Mouse (Mus musculus): ENCODE results near the gene Zfp367.

DNA sequence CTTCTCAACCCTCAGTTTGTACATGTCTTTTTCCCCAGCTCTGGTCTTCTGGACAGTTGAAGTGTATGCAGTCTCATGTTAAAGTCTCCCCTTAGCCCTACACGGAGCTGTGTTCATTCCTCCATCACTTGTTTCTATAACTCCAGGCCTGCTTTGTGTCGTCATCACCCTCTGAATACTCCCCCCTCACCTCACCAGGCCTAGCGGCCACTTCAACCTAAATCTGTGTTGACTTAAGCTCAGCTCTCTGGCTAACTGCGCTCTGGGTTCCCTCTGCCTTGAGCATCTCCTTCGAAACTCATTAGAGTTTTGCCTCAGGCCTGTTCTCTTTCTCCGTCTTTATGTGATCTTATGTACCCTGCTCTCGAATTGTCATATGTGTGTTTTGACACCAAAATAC is 25.0 kb upstream of the Zfp367 start:
- TF ChIP-seq CTCF (IDR thresholded peaks at IDR 0.05; ENCODE audit: control insufficient read depth, insufficient read depth, insufficient read length): no peak
- no peak for TF ChIP-seq CEBPB (IDR thresholded peaks at IDR 0.05; ENCODE audit: low read depth)
- TF ChIP-seq MYOG (IDR thresholded peaks at IDR 0.05; ENCODE audit: control insufficient read depth, extremely low read depth, insufficient read length): no peak
- no peak for TF ChIP-seq MAX (IDR thresholded peaks at IDR 0.05)
- TF ChIP-seq USF1 (IDR thresholded peaks at IDR 0.05; ENCODE audit: low read depth): no peak
- TF ChIP-seq MYOD1 (IDR thresholded peaks at IDR 0.05; ENCODE audit: control insufficient read depth, insufficient read length, low read depth): no peak
